In genomic region chr7:4857321-4857720, GRCm38 (mm10) we compare ENCODE assay signal across 20 mouse cellular contexts. TPM values are rescaled to one million over a fixed set of nuclear protein-coding genes. Genes with fewer than 3 reads are reported as not detected.
"Had no signal": no experiment of that assay in that cellular context is flagged by ENCODE, and none has a peak within 500 bp of the region (broad histone marks: within the 10 kb centered on the region; RNA-seq: fewer than 3 reads in every experiment).

No protein-coding gene starts in this region.

- H3K27ac ChIP-seq: liver, embryonic 13.5 days; liver, embryonic 15.5 days; lung, embryonic 15.5 days; macrophage; midbrain, embryonic 13.5 days; midbrain, embryonic 15.5 days; neural tube, embryonic 12.5 days; stomach, embryonic 15.5 days; stomach, postnatal 0 days had no signal

- DNase-seq: liver, embryonic 13.5 days; liver, postnatal 0 days; lung, adult 2 months; lung, postnatal 14 days; lung, postnatal 36 days; thymus, postnatal 14 days; thymus, postnatal 36 days had no signal

- H3K4me3 ChIP-seq: liver, embryonic 13.5 days; liver, embryonic 15.5 days; lung, embryonic 15.5 days; megakaryocyte, embryonic 14.5 days; midbrain, embryonic 13.5 days; midbrain, embryonic 15.5 days; neural tube, embryonic 12.5 days; stomach, embryonic 15.5 days had no signal

RNA-seq across cellular contexts. Expression of gene Shisa7, which starts 12.8 kb away (rescaled TPM):
- total RNA-seq: monocyte, adult 5-6 weeks; neutrophil, adult 5-6 weeks had no signal

RNA-seq across cellular contexts. Expression of gene Gm36210, which starts 49.0 kb away (rescaled TPM):
- total RNA-seq: megakaryocyte progenitor cell, adult 5-6 weeks; midbrain, postnatal 0 days; monocyte, adult 5-6 weeks; neutrophil, adult 5-6 weeks had no signal
